Mouse (Mus musculus): ENCODE data around the gene 1700017B05Rik.

- TF ChIP-seq GATA1 (IDR thresholded peaks at IDR 0.05; ENCODE audit: low read length) (no peak), TAL1 (IDR thresholded peaks at IDR 0.05; ENCODE audit: low read length) (no peak)
Observed at GRCm38 (mm10) chr9:57242916-57243315, 19.5 kb downstream of the 1700017B05Rik start.

Measured in erythroblast, embryonic 14.5 days (primary cell).